Mouse (Mus musculus): ENCODE measurements at regions not wholly inside any gene's neighbourhood (a gene's known extent, or its start where the extent isn't known, plus 50 kb on each side); places are given as distances from the start of the nearest gene placed in this dataset.

- H3K9ac ChIP-seq (ENCODE audit: low read depth, low read length): no peak overlapping the region
- no peak for DNase-seq
- H3K4me1 ChIP-seq (ENCODE audit: control insufficient read depth, insufficient read depth, low read length): no peaks in the 10 kb centered on the region
- no peaks in the 10 kb centered on the region for H3K27me3 ChIP-seq (ENCODE audit: control insufficient read depth, insufficient read depth, low read length)
- TF ChIP-seq EP300 (IDR thresholded peaks at IDR 0.05; ENCODE audit: insufficient read depth, low read depth, low read length) (no peak), POLR2A (IDR thresholded peaks at IDR 0.05; ENCODE audit: insufficient read depth, low read depth, low read length) (no peak), CTCF (IDR thresholded peaks at IDR 0.05) (no peak)
- no peak overlapping the region for H3K27ac ChIP-seq
- intact Hi-C loops (cut with DNase I): no loop called here
- H3K4me3 ChIP-seq: no peak overlapping the region
- 72% methylated on average over 2 of the region's 2 CpGs for WGBS
- H3K79me2 ChIP-seq (replicated peaks; ENCODE audit: control insufficient read depth, insufficient read depth, low read length): no peaks in the 10 kb centered on the region
- no peaks in the 10 kb centered on the region for H3K36me3 ChIP-seq (ENCODE audit: control insufficient read depth, insufficient read depth, low read length)
These were observed 146.2 kb upstream of the Nr5a2 start for GRCm38 (mm10) chr1:137106444-137106843.

- Histone ChIP-seq H3K27me3 (ENCODE audit: control insufficient read depth, insufficient read depth, low read length) (no peaks in the 10 kb centered on the region), H3K4me3 (no peak overlapping the region), H3K4me1 (ENCODE audit: control insufficient read depth, insufficient read depth, low read length) (no peaks in the 10 kb centered on the region), H3K9ac (ENCODE audit: low read depth, low read length) (no peak overlapping the region), H3K36me3 (ENCODE audit: control insufficient read depth, insufficient read depth, low read length) (no peaks in the 10 kb centered on the region), H3K79me2 (replicated peaks; ENCODE audit: control insufficient read depth, insufficient read depth, low read length) (no peaks in the 10 kb centered on the region), H3K27ac (no peak overlapping the region)
- TF ChIP-seq CTCF (IDR thresholded peaks at IDR 0.05): no peak
- no peak for TF ChIP-seq EP300 (IDR thresholded peaks at IDR 0.05; ENCODE audit: insufficient read depth, low read depth, low read length)
- TF ChIP-seq POLR2A (IDR thresholded peaks at IDR 0.05; ENCODE audit: insufficient read depth, low read depth, low read length): no peak
- 23% methylated on average over 9 of the region's 9 CpGs for WGBS
- no peak for DNase-seq
- intact Hi-C loops (cut with DNase I): no loop called here
These were observed 131.5 kb upstream of the Nr5a2 start for GRCm38 (mm10) chr1:137091762-137092161.

- Histone ChIP-seq H3K27me3 (ENCODE audit: control insufficient read depth, insufficient read depth, low read length) (no peaks in the 10 kb centered on the region), H3K79me2 (replicated peaks; ENCODE audit: control insufficient read depth, insufficient read depth, low read length) (no peaks in the 10 kb centered on the region), H3K9ac (ENCODE audit: low read depth, low read length) (no peak overlapping the region), H3K4me1 (ENCODE audit: control insufficient read depth, insufficient read depth, low read length) (no peaks in the 10 kb centered on the region), H3K27ac (no peak overlapping the region), H3K4me3 (no peak overlapping the region), H3K36me3 (ENCODE audit: control insufficient read depth, insufficient read depth, low read length) (no peaks in the 10 kb centered on the region)
- intact Hi-C loops (cut with DNase I): no loop called here
- WGBS: 76% methylated on average over 10 of the region's 10 CpGs
- TF ChIP-seq CTCF (IDR thresholded peaks at IDR 0.05) (no peak), POLR2A (IDR thresholded peaks at IDR 0.05; ENCODE audit: insufficient read depth, low read depth, low read length) (no peak), EP300 (IDR thresholded peaks at IDR 0.05; ENCODE audit: insufficient read depth, low read depth, low read length) (no peak)
- DNase-seq: no peak
These were observed 127.9 kb upstream of the Nr5a2 start for GRCm38 (mm10) chr1:137088148-137088547.

- no peak for DNase-seq
- WGBS: 91% methylated on average over 3 of the region's 3 CpGs
- no peak overlapping the region for H3K27ac ChIP-seq
- no peak overlapping the region for H3K9ac ChIP-seq (ENCODE audit: low read depth, low read length)
- TF ChIP-seq EP300 (IDR thresholded peaks at IDR 0.05; ENCODE audit: insufficient read depth, low read depth, low read length) (no peak), POLR2A (IDR thresholded peaks at IDR 0.05; ENCODE audit: insufficient read depth, low read depth, low read length) (no peak), CTCF (IDR thresholded peaks at IDR 0.05) (no peak)
- no peaks in the 10 kb centered on the region for H3K79me2 ChIP-seq (replicated peaks; ENCODE audit: control insufficient read depth, insufficient read depth, low read length)
- no peaks in the 10 kb centered on the region for H3K27me3 ChIP-seq (ENCODE audit: control insufficient read depth, insufficient read depth, low read length)
- no peaks in the 10 kb centered on the region for H3K36me3 ChIP-seq (ENCODE audit: control insufficient read depth, insufficient read depth, low read length)
- intact Hi-C loops (cut with DNase I): no loop called here
- no peak overlapping the region for H3K4me3 ChIP-seq
- H3K4me1 ChIP-seq (ENCODE audit: control insufficient read depth, insufficient read depth, low read length): no peaks in the 10 kb centered on the region
These were observed 126.5 kb upstream of the Nr5a2 start for GRCm38 (mm10) chr1:137086766-137087165.

- H3K4me1 ChIP-seq (ENCODE audit: control insufficient read depth, insufficient read depth, low read length): no peaks in the 10 kb centered on the region
- DNase-seq: no peak
- 32% methylated on average over 1 of the region's 1 CpGs for WGBS
- no peaks in the 10 kb centered on the region for H3K36me3 ChIP-seq (ENCODE audit: control insufficient read depth, insufficient read depth, low read length)
- intact Hi-C loops (cut with DNase I): no loop called here
- no peak overlapping the region for H3K27ac ChIP-seq
- no peak overlapping the region for H3K4me3 ChIP-seq
- no peaks in the 10 kb centered on the region for H3K27me3 ChIP-seq (ENCODE audit: control insufficient read depth, insufficient read depth, low read length)
- H3K79me2 ChIP-seq (replicated peaks; ENCODE audit: control insufficient read depth, insufficient read depth, low read length): no peaks in the 10 kb centered on the region
- H3K9ac ChIP-seq (ENCODE audit: low read depth, low read length): no peak overlapping the region
- no peak for TF ChIP-seq EP300 (IDR thresholded peaks at IDR 0.05; ENCODE audit: insufficient read depth, low read depth, low read length)
- TF ChIP-seq POLR2A (IDR thresholded peaks at IDR 0.05; ENCODE audit: insufficient read depth, low read depth, low read length): no peak
- no peak for TF ChIP-seq CTCF (IDR thresholded peaks at IDR 0.05)
These were observed 123.3 kb upstream of the Nr5a2 start for GRCm38 (mm10) chr1:137083500-137083899.

- Histone ChIP-seq H3K36me3 (ENCODE audit: control insufficient read depth, insufficient read depth, low read length) (no peaks in the 10 kb centered on the region), H3K9ac (ENCODE audit: low read depth, low read length) (no peak overlapping the region), H3K79me2 (replicated peaks; ENCODE audit: control insufficient read depth, insufficient read depth, low read length) (no peaks in the 10 kb centered on the region), H3K27ac (no peak overlapping the region), H3K27me3 (ENCODE audit: control insufficient read depth, insufficient read depth, low read length) (no peaks in the 10 kb centered on the region), H3K4me3 (no peak overlapping the region), H3K4me1 (ENCODE audit: control insufficient read depth, insufficient read depth, low read length) (no peaks in the 10 kb centered on the region)
- DNase-seq: no peak
- TF ChIP-seq CTCF (IDR thresholded peaks at IDR 0.05) (no peak), EP300 (IDR thresholded peaks at IDR 0.05; ENCODE audit: insufficient read depth, low read depth, low read length) (no peak), POLR2A (IDR thresholded peaks at IDR 0.05; ENCODE audit: insufficient read depth, low read depth, low read length) (no peak)
- intact Hi-C loops (cut with DNase I): no loop called here
- WGBS: 25% methylated on average over 11 of the region's 11 CpGs
These were observed 119.3 kb upstream of the Nr5a2 start for GRCm38 (mm10) chr1:137079401-137080003.
